Mouse (Mus musculus) urinary bladder, postnatal 4 days (tissue): ENCODE measurements around the gene Nfkbil1.

ENCODE experiments used
- DNase-seq, 2 experiments: peaks; one replicate each; pipeline ENCODE4 v3.0.0; 2021 to 2022; ENCODE audit warnings: low spot score in 2 of 2

Gene Nfkbil1

DNA sequence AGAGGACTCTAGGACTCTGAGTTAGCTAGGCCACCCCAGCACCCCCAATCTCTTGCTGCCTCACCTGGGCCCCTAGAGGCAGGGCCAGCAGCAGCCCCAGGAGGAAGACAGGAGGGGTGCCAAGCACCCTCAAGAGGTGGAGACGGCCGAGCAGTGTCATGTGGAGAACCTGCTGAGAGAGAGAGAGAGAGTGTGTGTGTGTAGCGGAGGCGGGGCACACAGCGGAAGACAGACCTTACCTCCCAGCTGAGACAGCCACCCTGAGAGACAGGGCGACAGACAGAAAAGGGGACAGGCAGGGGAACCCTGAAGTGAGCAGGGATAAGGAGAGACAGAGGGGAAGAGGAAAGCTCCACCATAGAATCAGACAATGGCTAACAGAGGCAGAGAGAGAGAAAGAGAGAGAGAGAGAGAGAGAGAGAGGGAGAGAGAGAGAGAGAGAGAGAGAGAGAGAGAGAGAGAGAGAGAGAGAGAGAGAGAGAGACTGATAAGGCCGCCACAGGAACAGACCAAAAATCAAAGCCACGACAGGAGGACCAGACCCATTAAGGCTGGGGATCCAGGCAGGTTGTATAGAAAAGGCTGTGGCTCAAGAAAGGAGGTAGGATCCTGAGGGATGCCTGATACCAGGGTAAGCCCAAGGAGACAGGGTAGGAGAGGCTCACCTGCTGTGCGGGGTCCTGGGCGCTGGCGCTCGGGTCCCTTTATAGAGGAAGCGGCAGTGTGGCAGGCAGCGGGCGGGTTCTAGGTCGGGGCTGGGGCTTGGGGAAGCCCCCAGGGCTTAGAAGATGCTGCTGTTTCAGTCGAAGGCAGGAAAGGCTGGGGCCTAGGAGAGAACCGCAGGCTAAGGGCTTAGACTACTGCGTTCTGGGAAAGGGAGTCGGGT, 30.9 kb downstream of the Nfkbil1 start, which contains the start of gene Lta:
TSS of gene Lta (minus strand) at position 858 of the 886 bp plus-strand sequence.
- no peak for DNase-seq

DNA sequence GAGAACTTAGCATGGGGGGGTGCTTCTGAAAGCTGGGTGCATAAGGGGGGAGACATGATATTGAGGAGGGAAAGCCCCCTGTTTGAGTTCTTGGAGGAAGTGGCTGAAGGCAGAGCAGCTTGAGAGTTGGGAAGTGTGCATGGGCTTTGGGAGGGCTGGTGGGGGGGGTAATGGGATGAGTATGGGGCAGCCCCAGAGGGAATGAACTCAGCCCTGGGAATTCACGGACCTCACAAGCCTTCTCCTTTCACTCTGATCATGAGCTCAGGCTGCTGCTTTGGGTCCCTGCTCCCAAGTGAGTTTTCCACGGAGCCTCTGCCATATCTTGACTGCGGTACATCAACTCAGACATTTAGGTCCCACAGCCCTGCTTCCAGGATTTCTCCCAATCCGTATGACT, 33.1 kb downstream of the Nfkbil1 start:
- DNase-seq, result no peak

DNA sequence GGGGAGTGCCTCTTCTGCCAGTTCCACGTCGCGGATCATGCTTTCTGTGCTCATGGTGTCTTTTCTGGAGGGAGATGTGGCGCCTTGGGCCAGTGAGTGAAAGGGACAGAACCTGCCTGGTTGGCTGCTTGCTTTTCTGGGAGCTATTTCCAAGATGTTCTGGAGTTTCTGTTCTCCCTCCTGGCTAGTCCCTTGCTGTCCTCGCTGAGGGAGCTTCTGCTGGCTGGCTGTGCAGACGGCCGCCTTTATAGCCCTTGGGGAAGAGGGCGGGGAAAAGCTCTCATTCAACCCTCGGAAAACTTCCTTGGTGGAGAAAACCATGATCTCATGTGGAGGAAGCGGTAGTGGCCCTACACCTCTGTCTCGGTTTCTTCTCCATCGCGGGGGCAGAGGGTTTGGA, 33.8 kb downstream of the Nfkbil1 start, which contains the start of gene Tnf:
TSS of gene Tnf (minus strand) at position 221 of the 400 bp plus-strand sequence.
- DNase-seq, result no peak

DNA sequence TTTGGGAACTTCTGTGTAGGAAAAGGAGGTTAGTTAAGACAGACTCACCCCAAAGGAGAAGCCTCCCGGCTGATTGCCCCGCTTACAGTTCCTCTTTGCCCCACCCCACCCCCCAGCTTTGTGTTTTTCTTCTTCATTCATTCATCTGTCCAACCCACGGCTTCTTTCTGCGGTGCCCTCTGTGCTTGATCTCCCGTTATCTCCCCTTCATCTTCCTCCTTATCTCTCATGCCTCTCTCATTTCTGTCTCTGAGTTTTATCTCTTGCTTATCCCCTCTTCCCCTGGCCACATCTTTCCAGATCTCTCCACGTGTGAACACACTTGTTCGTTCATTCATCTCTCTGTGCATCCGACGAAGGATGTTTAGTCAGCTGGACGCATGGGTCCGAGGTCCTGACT, 34.5 kb downstream of the Nfkbil1 start:
- DNase-seq, result no peak

DNA sequence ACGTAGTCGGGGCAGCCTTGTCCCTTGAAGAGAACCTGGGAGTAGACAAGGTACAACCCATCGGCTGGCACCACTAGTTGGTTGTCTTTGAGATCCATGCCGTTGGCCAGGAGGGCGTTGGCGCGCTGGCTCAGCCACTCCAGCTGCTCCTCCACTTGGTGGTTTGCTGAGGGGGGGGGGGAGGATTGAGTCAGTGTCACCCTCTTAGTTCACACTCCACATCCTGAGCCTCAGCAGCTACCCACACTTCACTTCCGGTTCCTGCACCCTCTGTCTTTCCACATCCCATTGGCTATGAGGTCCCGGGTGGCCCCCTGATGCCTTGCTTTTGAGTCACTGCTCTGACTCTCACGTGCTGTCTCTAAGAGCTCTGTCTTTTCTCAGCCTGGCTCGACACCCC, 35.2 kb downstream of the Nfkbil1 start:
- no peak for DNase-seq

DNA sequence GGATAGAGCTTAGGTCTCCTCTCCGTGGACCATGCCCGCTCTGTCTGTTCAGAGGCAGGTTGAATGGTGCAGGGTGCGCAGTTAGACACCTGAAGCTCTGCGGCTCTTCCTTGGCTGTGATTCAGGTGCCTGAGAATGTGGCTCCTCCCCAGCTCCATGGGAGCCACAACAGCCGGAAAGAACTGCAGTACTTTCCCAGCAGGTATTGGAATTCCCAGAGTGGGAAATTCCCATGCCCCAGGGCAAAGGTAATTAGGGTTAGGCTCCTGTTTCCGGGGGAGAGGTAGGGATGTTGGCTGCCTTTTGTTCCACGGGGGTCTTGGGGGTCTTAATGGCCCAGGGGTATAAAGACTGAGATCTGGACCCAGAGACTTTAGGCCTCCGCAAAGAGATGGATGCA, 36.6 kb downstream of the Nfkbil1 start:
- no peak for DNase-seq

DNA sequence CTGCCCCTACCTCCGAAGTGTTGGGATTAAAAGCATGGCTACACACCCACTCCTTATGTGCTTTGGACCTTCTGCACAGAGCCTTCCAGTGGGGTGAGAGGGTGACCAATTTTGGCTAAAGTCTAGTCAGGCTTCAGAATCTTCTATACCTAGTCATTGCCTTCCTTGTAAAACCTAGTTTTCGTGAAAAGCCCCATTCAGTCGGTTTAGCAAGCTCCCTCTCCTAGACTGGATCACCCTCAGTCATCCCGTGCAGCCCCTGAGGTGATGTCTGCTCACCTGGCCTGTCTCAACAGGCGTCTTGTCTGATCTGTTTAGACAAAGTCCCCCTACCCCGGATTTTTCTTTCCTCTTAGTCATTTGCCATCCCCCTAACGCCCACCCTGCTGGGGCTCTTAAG, 37.6 kb downstream of the Nfkbil1 start:
- DNase-seq, result no peak

DNA sequence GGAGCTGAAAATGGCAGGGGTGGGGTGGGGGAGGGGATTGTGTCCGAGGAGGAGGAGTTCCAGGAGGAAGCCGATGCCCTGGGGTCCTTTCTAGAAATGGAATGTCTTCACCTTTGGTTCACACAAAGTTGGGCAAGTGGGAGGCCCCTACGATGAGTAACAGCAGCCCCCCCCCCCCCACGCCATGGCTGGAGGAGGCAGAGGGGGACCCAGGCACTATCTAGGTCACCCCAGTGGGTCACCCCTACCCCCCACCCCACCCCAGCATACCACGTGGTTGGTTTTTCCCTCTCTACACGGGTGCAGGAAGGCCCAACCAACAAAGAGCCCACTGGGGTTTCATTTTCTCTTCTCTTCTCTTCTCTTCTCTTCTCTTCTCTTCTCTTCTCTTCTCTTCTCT, 38.5 kb downstream of the Nfkbil1 start:
- no peak for DNase-seq

DNA sequence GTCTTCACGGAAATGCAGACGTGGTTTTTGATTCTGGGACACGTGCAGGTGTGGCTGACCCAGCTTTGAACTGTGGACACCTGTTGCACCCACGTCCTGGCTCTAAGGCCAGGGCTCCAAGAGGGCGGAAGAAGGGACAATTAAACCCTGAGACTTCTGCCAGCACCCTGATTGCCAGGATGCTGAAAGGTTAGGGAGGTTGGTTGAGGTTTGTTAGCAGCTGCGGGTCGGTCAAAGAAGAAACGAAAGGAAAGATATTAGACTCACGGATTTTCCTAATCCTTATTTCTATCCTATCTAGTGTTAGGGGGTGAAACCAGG, 39.3 kb downstream of the Nfkbil1 start:
- no peak for DNase-seq

DNA sequence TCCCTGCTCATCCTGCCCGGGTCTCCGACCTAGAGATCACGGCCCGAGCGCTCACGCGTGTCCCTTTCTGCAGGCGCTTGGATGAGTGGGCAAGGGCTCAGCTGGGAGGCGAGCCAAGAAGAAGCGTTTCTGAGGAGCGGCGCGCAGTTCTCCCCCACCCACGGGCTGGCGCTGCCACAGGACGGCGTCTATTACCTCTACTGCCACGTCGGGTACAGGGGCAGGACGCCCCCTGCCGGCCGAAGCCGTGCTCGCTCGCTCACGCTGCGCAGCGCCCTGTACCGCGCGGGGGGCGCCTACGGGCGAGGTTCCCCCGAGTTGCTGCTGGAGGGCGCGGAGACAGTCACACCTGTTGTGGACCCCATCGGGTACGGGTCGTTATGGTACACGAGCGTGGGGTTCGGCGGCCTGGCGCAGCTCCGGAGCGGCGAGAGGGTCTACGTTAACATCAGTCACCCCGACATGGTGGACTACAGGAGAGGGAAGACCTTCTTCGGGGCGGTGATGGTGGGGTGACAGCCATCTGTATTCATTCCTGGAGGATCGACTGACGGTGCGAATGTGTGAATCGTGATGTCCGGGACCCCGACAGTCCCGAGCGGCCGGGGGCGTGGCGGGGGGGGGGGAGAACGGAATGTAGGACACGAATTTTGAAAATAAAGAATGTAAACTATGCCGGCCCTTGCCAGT, 39.8 kb downstream of the Nfkbil1 start:
- peak; percentile 74 to 85 for DNase-seq

DNA sequence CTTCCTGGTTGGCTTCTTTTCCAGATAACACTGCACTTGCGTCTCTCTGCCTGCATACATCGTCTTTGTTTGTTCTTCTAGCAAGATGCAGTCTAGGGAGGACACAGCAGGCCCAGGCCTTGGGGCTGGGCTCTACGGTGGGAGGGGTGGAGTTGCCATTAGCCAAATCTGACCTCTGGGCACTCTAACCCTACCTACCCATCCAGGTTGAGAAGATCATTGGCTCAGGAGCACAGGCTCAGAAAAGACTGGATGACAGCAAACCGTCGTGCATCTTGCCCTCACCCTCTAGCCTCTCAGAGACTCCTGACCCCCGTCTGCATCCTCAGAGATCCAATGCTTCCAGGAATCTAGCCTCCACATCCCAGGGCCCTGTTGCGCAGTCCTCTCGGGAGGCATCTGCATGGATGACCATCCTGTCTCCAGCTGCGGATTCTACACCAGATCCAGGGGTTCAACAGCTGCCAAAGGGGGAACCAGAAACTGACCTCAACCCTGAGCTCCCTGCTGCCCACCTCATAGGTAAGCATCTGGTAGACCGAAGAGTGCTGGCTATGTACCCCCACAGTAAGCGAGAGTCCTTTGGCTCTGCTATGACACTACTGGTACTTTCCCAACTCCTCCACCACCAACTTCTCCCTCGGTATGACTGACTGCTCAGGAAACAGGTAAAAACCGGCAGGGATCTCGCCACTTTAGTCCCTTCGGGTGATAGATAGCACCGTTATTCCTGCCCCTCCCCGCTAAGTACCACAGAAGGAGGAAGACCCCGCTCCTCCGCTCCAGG, 40.6 kb downstream of the Nfkbil1 start:
- DNase-seq, result no peak

DNA sequence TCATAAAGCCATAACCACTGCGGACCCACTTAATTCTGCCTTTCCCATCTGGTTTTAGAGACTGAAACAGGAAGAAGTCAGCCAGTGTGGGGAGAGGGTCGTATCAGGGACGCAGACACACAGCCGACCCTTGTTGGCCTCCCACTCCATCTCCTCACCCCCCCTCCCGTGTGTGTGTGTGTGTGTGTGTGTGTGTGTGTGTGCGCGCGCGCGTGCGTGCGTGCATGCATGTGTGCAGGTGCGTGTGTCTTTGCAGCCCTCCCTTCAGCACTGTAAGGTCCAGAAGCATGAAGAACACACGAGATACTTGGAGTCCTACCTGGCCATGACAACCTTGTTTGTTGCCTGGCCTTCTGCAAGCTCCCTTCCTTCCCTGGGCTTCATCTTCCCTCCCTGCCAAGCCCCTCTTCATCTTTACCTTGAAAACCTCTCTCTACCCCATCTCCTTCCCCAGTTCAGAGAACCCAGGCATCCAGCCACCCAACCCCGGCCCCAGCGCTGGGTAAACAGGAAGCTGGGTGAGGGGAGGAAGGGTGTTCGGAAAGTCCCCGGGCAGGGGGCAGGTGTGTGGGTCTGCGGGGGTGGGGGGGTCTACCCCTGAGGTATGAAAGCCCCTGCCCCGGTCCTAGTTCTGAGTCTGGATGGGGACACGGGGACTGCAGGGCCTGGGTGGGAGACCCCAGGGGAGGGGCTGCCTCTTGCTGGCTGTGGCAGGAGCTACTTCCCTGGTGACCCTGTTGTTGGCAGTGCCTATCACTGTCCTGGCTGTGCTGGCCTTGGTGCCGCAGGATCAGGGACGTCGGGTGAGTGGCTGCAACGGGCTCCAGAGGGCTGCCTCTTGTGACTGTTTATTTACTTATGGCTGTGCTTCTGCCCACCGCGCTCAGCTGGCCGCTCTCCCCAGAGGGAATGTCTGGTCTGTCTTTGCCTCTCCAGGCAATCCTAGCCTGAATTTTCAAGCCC, 41.4 kb downstream of the Nfkbil1 start, which contains the start of gene Ltb:
TSS of gene Ltb (plus strand) at position 559 of the 963 bp plus-strand sequence.
- DNase-seq, result no peak

DNA sequence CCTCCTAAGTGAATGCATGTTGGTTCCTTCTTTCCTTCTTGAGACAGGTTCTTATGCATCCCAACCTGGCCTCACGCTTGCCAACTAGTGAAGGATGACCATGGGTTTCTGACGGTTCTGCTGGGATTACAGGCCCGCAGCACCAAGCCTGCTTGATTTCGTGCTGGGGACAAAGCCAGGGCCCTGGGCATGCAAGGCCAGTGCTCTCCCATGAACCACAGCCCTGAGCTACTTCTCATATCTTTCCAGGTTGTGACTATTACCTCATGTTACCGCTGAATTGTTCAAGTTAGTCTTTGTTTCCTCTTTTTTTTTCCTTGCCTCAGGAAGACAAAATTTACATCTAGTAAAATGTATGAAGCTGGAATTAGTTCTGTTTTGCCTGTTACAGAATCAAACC, 42.7 kb downstream of the Nfkbil1 start:
- no peak for DNase-seq

DNA sequence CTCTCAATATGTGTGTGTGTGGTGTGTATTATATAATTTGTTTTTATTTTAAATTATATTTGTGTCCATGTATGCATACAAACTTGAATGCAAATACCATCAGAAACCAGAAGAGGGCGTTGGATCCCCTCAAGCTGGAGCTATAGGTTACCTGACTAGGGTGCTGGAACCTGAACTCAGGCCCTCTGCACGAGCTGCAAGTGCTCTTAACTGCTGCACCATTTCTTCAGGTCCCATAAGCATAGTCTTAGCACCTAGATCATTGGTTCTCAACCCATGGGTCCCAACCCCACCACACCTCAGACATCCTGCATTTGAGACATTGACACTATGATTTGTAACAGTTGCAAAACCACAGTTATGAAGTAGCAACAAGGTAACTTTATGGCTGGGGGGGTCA, 43.9 kb downstream of the Nfkbil1 start:
- DNase-seq, result no peak

DNA sequence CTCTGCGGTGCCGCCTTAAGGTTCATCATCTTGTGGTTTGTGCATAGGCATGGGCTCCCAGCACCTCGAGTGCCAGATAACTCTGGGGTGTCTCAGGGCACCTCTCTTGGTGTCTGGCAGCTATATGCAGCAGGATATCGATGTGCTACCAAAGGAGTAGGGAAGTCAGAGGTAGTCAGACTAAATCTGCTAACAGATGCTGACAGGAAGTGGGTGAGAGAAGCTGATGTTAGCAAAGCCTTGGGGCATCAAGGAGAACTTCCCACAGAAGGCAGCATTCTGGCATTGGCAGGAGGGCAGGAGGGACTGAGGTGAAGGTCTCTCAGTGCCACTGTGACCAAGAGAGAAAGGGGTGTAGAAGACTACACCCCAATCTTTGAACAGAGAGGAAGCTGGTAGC, 45.5 kb downstream of the Nfkbil1 start:
- no peak for DNase-seq

DNA sequence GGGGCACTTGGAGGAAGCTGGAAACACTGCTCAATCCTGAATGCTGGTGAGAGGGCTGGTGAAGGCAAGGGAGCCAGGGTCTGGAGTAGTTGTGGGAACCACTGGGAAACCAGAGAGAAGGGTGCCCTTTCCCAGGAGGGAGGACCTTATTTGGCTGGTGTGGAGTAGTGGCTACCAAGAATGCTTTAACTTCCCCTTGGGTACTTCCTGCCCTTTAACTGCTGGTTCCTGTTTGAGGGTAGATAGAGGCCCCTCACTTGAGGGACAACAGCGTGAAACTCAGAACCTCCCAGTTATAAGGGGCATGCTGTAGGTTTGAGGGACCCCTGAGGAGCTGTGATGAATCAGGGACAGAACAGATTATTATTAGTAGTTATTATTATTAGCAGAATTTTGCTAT, 46.4 kb downstream of the Nfkbil1 start:
- DNase-seq, result no peak

DNA sequence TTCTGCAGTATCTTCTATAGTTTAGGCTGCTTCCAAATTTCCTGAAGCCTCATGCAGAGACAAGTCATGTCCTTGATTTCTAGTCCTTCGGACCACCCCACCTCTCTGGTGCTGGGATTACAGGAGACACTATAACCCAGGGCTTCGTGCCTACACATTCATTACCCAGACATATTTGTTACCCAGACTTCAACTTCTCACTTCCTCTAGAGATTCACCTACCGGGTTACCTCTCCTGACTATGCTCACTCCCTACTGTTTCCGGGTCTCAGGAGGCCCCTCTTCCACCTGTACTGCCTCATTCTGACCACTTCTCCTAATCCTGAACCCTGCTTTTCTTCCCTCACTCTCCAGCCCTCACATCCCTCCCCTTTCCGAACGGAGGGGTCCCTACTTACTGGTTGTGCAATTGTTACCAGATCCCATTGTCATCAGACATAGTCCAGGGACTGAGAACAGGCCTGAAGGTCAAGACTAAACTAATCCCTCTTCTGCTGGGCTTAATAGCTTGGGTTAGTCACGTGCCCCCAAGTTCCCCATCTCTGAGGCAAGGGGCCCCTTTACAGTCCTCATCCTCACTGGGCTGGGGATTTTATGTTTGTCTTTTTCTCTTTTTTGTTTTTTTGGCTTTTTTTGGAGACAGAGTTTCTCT, 47.5 kb downstream of the Nfkbil1 start, which contains the start of gene Lst1:
TSS of gene Lst1 (minus strand) at position 481 of the 652 bp plus-strand sequence.
- DNase-seq, result no peak

DNA sequence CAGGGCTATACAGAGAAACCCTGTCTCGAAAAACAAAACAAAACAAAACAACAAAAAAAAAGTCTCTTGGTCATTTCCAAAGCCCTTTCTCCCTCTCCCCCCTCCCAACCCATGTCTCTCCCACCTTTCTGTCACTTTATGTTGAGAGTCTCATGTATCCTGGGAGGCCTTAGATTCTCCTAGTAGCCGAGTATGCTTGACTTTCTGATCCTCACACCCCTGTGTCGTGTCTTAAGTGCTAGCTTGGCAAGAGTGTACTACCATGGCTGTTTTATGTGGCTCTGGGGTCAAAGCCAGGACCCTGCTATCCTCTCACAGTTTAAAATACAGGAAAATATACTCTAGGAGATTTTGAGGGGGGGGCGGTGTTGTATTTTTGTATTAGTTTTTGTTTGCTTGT, 48.2 kb downstream of the Nfkbil1 start:
- no peak for DNase-seq

DNA sequence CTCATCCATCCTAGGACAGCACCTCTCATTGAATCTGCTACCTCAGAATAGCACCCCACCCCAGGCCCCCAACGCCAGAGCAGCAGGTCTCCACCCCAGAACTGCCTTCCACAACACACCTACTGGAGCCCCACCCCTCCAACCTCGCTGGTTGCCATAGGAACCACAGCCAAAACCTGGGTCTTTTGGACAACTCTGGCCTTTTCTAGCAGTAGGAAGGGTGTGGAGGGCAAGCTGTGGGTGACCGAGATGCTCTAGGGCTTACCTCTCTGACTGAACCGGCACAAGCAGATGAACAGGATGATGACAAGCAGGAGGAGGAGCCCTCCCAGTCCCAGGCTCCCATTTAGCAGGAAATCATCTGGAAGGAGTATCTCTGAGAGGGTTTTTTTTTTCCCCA, 48.9 kb downstream of the Nfkbil1 start:
- DNase-seq, result no peak
